Mouse (Mus musculus): ENCODE measurements around the gene Zfp651. TPM values are rescaled to one million over a fixed set of nuclear protein-coding genes. Genes with fewer than 3 reads are reported as not detected.
A peak's percentile ranks its signal among the peaks of the same experiment; 100 is the strongest.

Gene Zfp651
- total RNA-seq (2021), result 30.1 and 36.8 TPM in 2 replicates
- long read RNA-seq, experiment 1, full-length matches to known transcripts, result 11 of 33 reads
- long read RNA-seq, experiment 1, partial matches to known transcripts, result 12 of 33 reads
- long read RNA-seq, experiment 1, other reads (novel, unspliced or antisense), result 10 of 33 reads
- long read RNA-seq, experiment 2, full-length matches to known transcripts, result 8 of 17 reads
- long read RNA-seq, experiment 2, partial matches to known transcripts, result 3 of 17 reads
- long read RNA-seq, experiment 2, other reads (novel, unspliced or antisense), result 6 of 17 reads

GRCm38 (mm10) chr9:121759091-121760081, at the start of gene Zfp651:
Zfp651 (plus strand) TSS chr9:121759330.
- DNase-seq, result peak; percentile 80

- DNase-seq, result peak; percentile 99
These were observed 49.1 kb upstream of the Zfp651 start, which contains the start of gene Ss18l2 for GRCm38 (mm10) chr9:121709898-121710583. Ss18l2 (plus strand) TSS chr9:121710329.

- DNase-seq, result no peak
These were observed 48.5 kb upstream of the Zfp651 start for GRCm38 (mm10) chr9:121710584-121710975.

- DNase-seq, result no peak
These were observed 42.1 kb upstream of the Zfp651 start for GRCm38 (mm10) chr9:121717048-121717447.

- DNase-seq, result peak; percentile 28
These were observed 40.9 kb upstream of the Zfp651 start for GRCm38 (mm10) chr9:121718070-121718705.

- DNase-seq, result peak; percentile 99
These were observed 40.3 kb upstream of the Zfp651 start, which contains the start of gene Nktr for GRCm38 (mm10) chr9:121718792-121719318. Nktr (plus strand) TSS chr9:121719169.

- peak; percentile 77 for DNase-seq
These were observed 39.5 kb upstream of the Zfp651 start for GRCm38 (mm10) chr9:121719347-121720331.

- DNase-seq, result no peak
These were observed 18.6 kb upstream of the Zfp651 start for GRCm38 (mm10) chr9:121740490-121740889.

GRCm38 (mm10) chr9:121741168-121741567, 18.0 kb upstream of the Zfp651 start:
- DNase-seq, result no peak

GRCm38 (mm10) chr9:121744051-121744450, 15.1 kb upstream of the Zfp651 start:
- DNase-seq, result no peak

GRCm38 (mm10) chr9:121752774-121753173, 6.4 kb upstream of the Zfp651 start:
- DNase-seq, result no peak

- DNase-seq, result no peak
These were observed 4.5 kb upstream of the Zfp651 start for GRCm38 (mm10) chr9:121754624-121755023.

GRCm38 (mm10) chr9:121756785-121757184, 2.3 kb upstream of the Zfp651 start:
- DNase-seq, result no peak

- DNase-seq, result no peak
These were observed 1.7 kb upstream of the Zfp651 start for GRCm38 (mm10) chr9:121757432-121757831.

GRCm38 (mm10) chr9:121757835-121758814, 1.0 kb upstream of the Zfp651 start:
- DNase-seq, result no peak

GRCm38 (mm10) chr9:121760271-121761090, 1.4 kb downstream of the Zfp651 start:
- peak; percentile 91 for DNase-seq

- DNase-seq, result peak; percentile 58
These were observed 2.0 kb downstream of the Zfp651 start for GRCm38 (mm10) chr9:121761091-121761665.

- DNase-seq, result no peak
These were observed 2.7 kb downstream of the Zfp651 start for GRCm38 (mm10) chr9:121761787-121762186.
